Comparison of ENCODE assay signal across 9 mouse cellular contexts in the genomic region with DNA sequence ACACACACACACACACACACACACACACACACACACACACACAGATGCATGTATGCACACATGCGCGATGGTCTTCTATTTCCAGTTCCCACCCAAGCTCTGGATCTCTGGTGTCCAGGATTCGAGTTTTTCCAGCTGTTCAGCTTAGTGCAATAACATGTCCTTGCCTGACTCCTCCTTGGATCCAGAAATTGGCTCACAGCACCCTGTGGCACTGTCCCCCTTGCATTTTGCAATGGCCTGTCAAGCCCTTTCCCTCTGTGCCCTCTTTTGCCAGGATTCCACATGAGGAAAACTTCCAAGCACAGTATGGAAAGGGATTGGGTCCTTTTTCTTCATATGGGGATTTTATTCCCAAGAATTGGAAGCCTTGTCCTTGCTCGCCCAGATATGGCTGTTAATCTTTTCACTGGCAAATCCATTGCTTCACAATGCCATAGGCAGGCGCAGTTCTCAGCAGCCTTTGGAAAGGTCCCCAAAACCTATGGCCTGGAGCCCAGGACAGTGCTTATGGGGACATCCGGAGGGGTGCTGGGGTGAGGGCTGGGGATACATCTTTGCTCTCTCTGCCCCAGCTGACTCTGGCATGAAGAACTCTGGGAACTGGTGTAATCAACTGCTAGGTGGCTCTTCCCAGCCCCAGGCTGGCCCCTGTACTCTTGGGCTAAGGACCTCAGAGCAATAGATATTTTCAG. TPM values are rescaled to one million over a fixed set of nuclear protein-coding genes. Genes with fewer than 3 reads are reported as not detected.
DNase-seq lines count a peak whose midpoint lies in the region; ATAC-seq and TF ChIP-seq lines count a peak whose summit lies in the region.
"Had no signal": no experiment of that assay in that cellular context is flagged by ENCODE, and none has a peak within 500 bp of the region (broad histone marks: within the 10 kb centered on the region; RNA-seq: fewer than 3 reads in every experiment).

No protein-coding gene starts in this region.

- no peak for TF ChIP-seq CTCF in kidney, postnatal 0 days (IDR thresholded peaks at IDR 0.05; ENCODE audit: low read depth)
- TF ChIP-seq CTCF in thymus, adult 2 months (IDR thresholded peaks at IDR 0.05; ENCODE audit: borderline replicate concordance, control insufficient read depth, extremely low read depth, insufficient read depth, low read length, poor library complexity): no peak

- intact Hi-C loops in gastrocnemius, postnatal 14 days (cut with DNase I; ENCODE audit: low total_unique reads): no loop called here
- intact Hi-C loops in left cerebral cortex, postnatal 36 days (cut with DNase I): no loop called here

- H3K9ac ChIP-seq in kidney, postnatal 0 days (ENCODE audit: low read depth, low read length): no peak overlapping the region
- H3K9ac ChIP-seq in hindbrain, embryonic 16.5 days (ENCODE audit: low read depth, low read length): peak overlapping the region; percentile 8
- peak overlapping the region; percentile 31; the same call in 1 of the 2 replicates for H3K9ac ChIP-seq in midbrain, embryonic 16.5 days (ENCODE audit: low read depth, low read length)

- H3K4me2 ChIP-seq in kidney, postnatal 0 days (ENCODE audit: low read length): peak overlapping the region; percentile 52
- peak overlapping the region; percentile 41 for H3K4me2 ChIP-seq in hindbrain, embryonic 16.5 days (ENCODE audit: low read length)
- H3K4me2 ChIP-seq in midbrain, embryonic 16.5 days (ENCODE audit: low read length): peak overlapping the region; percentile 33

- H3K9me3 ChIP-seq in kidney, postnatal 0 days (replicated peaks; ENCODE audit: low read length): no peaks in the 10 kb centered on the region
- H3K9me3 ChIP-seq in hindbrain, embryonic 16.5 days (ENCODE audit: control insufficient read depth, low read length): no peaks in the 10 kb centered on the region
- H3K9me3 ChIP-seq in midbrain, embryonic 16.5 days (replicated peaks; ENCODE audit: control insufficient read depth, low read length, poor library complexity, severe bottlenecking): no peaks in the 10 kb centered on the region

- H3K27ac ChIP-seq in kidney, postnatal 0 days: peak overlapping the region; percentile 54; the same call in 1 of the 2 replicates
- H3K27ac ChIP-seq in hindbrain, embryonic 16.5 days (ENCODE audit: low read depth, low read length): peak overlapping the region; percentile 81
- peak overlapping the region; percentile 79 for H3K27ac ChIP-seq in midbrain, embryonic 16.5 days (ENCODE audit: low read length)
- H3K27ac ChIP-seq in thymus, adult 2 months (ENCODE audit: control insufficient read depth, insufficient read depth, low read length): no peak overlapping the region

- H3K27me3 ChIP-seq in kidney, postnatal 0 days (ENCODE audit: insufficient read depth, low read length): no peaks in the 10 kb centered on the region
- no peaks in the 10 kb centered on the region for H3K27me3 ChIP-seq in hindbrain, embryonic 16.5 days (replicated peaks; ENCODE audit: control insufficient read depth, insufficient read depth, low read length)
- no peaks in the 10 kb centered on the region for H3K27me3 ChIP-seq in midbrain, embryonic 16.5 days (ENCODE audit: control insufficient read depth, insufficient read depth, low read depth, low read length)
- H3K27me3 ChIP-seq in thymus, adult 2 months (ENCODE audit: control insufficient read depth, insufficient read depth, low read length): no peaks in the 10 kb centered on the region

- no peaks in the 10 kb centered on the region for H3K36me3 ChIP-seq in kidney, postnatal 0 days (ENCODE audit: insufficient read depth, low read length)
- H3K36me3 ChIP-seq in hindbrain, embryonic 16.5 days (ENCODE audit: control insufficient read depth, insufficient read depth, low read length): no peaks in the 10 kb centered on the region
- no peaks in the 10 kb centered on the region for H3K36me3 ChIP-seq in midbrain, embryonic 16.5 days (ENCODE audit: control insufficient read depth, insufficient read depth, low read length)
- no peaks in the 10 kb centered on the region for H3K36me3 ChIP-seq in thymus, adult 2 months (ENCODE audit: control insufficient read depth, insufficient read depth, low read length)

- no peak for TF ChIP-seq POLR2A in thymus, adult 2 months (IDR thresholded peaks at IDR 0.05; ENCODE audit: control insufficient read depth, extremely low read depth, insufficient read depth, low read length, poor library complexity)

- no peak for DNase-seq in kidney, postnatal 0 days (ENCODE audit: low spot score)
- no peak for DNase-seq in kidney, postnatal 10 days
- DNase-seq in gastrocnemius, postnatal 14 days: peak; percentile 68
- no peak for DNase-seq in left cerebral cortex, postnatal 36 days (ENCODE audit: low spot score in 2 of 2)
- DNase-seq in thymus, adult 2 months: no peak
- no peak for DNase-seq in thymus, postnatal 14 days

- ATAC-seq in kidney, postnatal 0 days (replicated peaks; ENCODE audit: low FRiP score, low read depth): no peak
- no peak for ATAC-seq in hindbrain, embryonic 16.5 days
- ATAC-seq in midbrain, embryonic 16.5 days: no peak

- WGBS in kidney, postnatal 0 days: 69% methylated on average over 6 of the region's 6 CpGs
- WGBS in hindbrain, embryonic 16.5 days: 70% methylated on average over 6 of the region's 6 CpGs
- 72% methylated on average over 6 of the region's 6 CpGs for WGBS in midbrain, embryonic 16.5 days
- WGBS in thymus, adult 2 months: 90% methylated on average over 6 of the region's 6 CpGs

- H3K4me3 ChIP-seq in kidney, postnatal 0 days (replicated peaks; ENCODE audit: low read depth, low read length): no peak overlapping the region
- H3K4me3 ChIP-seq in hindbrain, embryonic 16.5 days (ENCODE audit: low read length): peak overlapping the region; percentile 32
- H3K4me3 ChIP-seq in midbrain, embryonic 16.5 days (ENCODE audit: low read depth, low read length): peak overlapping the region; percentile 30
- H3K4me3 ChIP-seq in thymus, adult 2 months (ENCODE audit: control insufficient read depth, insufficient read depth, low read length): no peak overlapping the region
- H3K4me3 ChIP-seq: erythroblast, embryonic 14.5 days had no signal

- H3K4me1 ChIP-seq in kidney, postnatal 0 days (replicated peaks; ENCODE audit: insufficient read depth, low read length): 0 out of 2 replicates have a peak, but pooled peaks cover 7% of the 10 kb centered on the region
- no peaks in the 10 kb centered on the region; the same call in 1 of the 2 replicates for H3K4me1 ChIP-seq in hindbrain, embryonic 16.5 days (ENCODE audit: control insufficient read depth, insufficient read depth, low read depth, low read length)
- peaks cover 9% of the 10 kb centered on the region for H3K4me1 ChIP-seq in midbrain, embryonic 16.5 days (ENCODE audit: control insufficient read depth, insufficient read depth, low read length)
- H3K4me1 ChIP-seq in thymus, adult 2 months (replicated peaks; ENCODE audit: control insufficient read depth, insufficient read depth, low read length): no peaks in the 10 kb centered on the region

RNA-seq across cellular contexts. Expression of a gene that starts 0.9 kb away (rescaled TPM):
- 1.6 and 2.0 TPM in 2 replicates for polyA plus RNA-seq in kidney, postnatal 0 days (2015; fragmentation: Nextera tagmentation; extraction: Ambion mirVana)
- total RNA-seq in gastrocnemius, postnatal 14 days (2021): 1,000 to 10,000 TPM in 1 of 2 experiments, 100 to 1,000 TPM in 1; 826 to 1,026 TPM
- polyA plus RNA-seq in hindbrain, embryonic 16.5 days (2015; fragmentation: Nextera tagmentation; extraction: Ambion mirVana): 96.7 and 102 TPM in 2 replicates
- 53.2 and 69.0 TPM in 2 replicates for polyA plus RNA-seq in midbrain, embryonic 16.5 days (2015; fragmentation: Nextera tagmentation; extraction: Ambion mirVana)
- 100 to 1,000 TPM; 590 to 654 TPM for total RNA-seq in left cerebral cortex, postnatal 36 days (2021)
- polyA plus RNA-seq in thymus, adult 2 months (2012; rRNA removed): 24.4 and 28.5 TPM in 2 replicates
- polyA plus RNA-seq: erythroblast, embryonic 14.5 days had no signal

RNA-seq across cellular contexts. Expression of a gene that starts 32.2 kb away (rescaled TPM):
- 0.03 and 0.06 TPM in 2 replicates for polyA plus RNA-seq in kidney, postnatal 0 days (2015; fragmentation: Nextera tagmentation; extraction: Ambion mirVana)
- total RNA-seq in gastrocnemius, postnatal 14 days (2021): not detected
- 4.9 and 5.6 TPM in 2 replicates for polyA plus RNA-seq in hindbrain, embryonic 16.5 days (2015; fragmentation: Nextera tagmentation; extraction: Ambion mirVana)
- 7.7 and 7.8 TPM in 2 replicates for polyA plus RNA-seq in midbrain, embryonic 16.5 days (2015; fragmentation: Nextera tagmentation; extraction: Ambion mirVana)
- total RNA-seq in left cerebral cortex, postnatal 36 days (2021): 100 to 1,000 TPM; 134 to 136 TPM
- polyA plus RNA-seq in thymus, adult 2 months (2012; rRNA removed): 1.5 TPM in 2 replicates

RNA-seq across cellular contexts. Expression of a gene that starts 35.5 kb away (rescaled TPM):
- 39.0 and 43.0 TPM in 2 replicates for polyA plus RNA-seq in kidney, postnatal 0 days (2015; fragmentation: Nextera tagmentation; extraction: Ambion mirVana)
- 10 to 100 TPM; 11.1 to 12.5 TPM for total RNA-seq in gastrocnemius, postnatal 14 days (2021)
- 84.7 and 88.3 TPM in 2 replicates for polyA plus RNA-seq in hindbrain, embryonic 16.5 days (2015; fragmentation: Nextera tagmentation; extraction: Ambion mirVana)
- 63.9 and 64.0 TPM in 2 replicates for polyA plus RNA-seq in midbrain, embryonic 16.5 days (2015; fragmentation: Nextera tagmentation; extraction: Ambion mirVana)
- total RNA-seq in left cerebral cortex, postnatal 36 days (2021): 100 to 1,000 TPM; 253 to 300 TPM
- polyA plus RNA-seq in thymus, adult 2 months (2012; rRNA removed): 159 and 162 TPM in 2 replicates

RNA-seq across cellular contexts. Expression of a gene that starts 38.7 kb away (rescaled TPM):
- polyA plus RNA-seq in kidney, postnatal 0 days (2015; fragmentation: Nextera tagmentation; extraction: Ambion mirVana): not detected in 2 replicates
- under 1 TPM; 0.66 to 0.96 TPM for total RNA-seq in gastrocnemius, postnatal 14 days (2021)
- 0.06 TPM in 1 of 2 replicates, not detected in the other for polyA plus RNA-seq in hindbrain, embryonic 16.5 days (2015; fragmentation: Nextera tagmentation; extraction: Ambion mirVana)
- polyA plus RNA-seq in midbrain, embryonic 16.5 days (2015; fragmentation: Nextera tagmentation; extraction: Ambion mirVana): not detected in 2 replicates
- total RNA-seq in left cerebral cortex, postnatal 36 days (2021): not detected
- 0.07 TPM in 1 of 2 replicates, not detected in the other for polyA plus RNA-seq in thymus, adult 2 months (2012; rRNA removed)
- polyA plus RNA-seq: erythroblast, embryonic 14.5 days had no signal

RNA-seq across cellular contexts. Expression of a gene that starts 44.0 kb away (rescaled TPM):
- 3.3 and 4.2 TPM in 2 replicates for polyA plus RNA-seq in kidney, postnatal 0 days (2015; fragmentation: Nextera tagmentation; extraction: Ambion mirVana)
- total RNA-seq in gastrocnemius, postnatal 14 days (2021): under 1 TPM; 0.29 to 0.96 TPM
- 3.5 and 3.9 TPM in 2 replicates for polyA plus RNA-seq in hindbrain, embryonic 16.5 days (2015; fragmentation: Nextera tagmentation; extraction: Ambion mirVana)
- polyA plus RNA-seq in midbrain, embryonic 16.5 days (2015; fragmentation: Nextera tagmentation; extraction: Ambion mirVana): 1.5 and 2.5 TPM in 2 replicates
- total RNA-seq in left cerebral cortex, postnatal 36 days (2021): 10 to 100 TPM; 86.8 to 97.1 TPM
- 3.2 and 3.9 TPM in 2 replicates for polyA plus RNA-seq in thymus, adult 2 months (2012; rRNA removed)
- polyA plus RNA-seq: erythroblast, embryonic 14.5 days had no signal

Comparison
In these comparisons a context has a peak if more than half of its experiments do, and no peak if none do; other contexts are left out.
1. H3K4me3 ChIP-seq: peak in hindbrain, embryonic 16.5 days (single experiment) and midbrain, embryonic 16.5 days (single experiment); none in kidney, postnatal 0 days (single experiment) and thymus, adult 2 months (single experiment).
2. Peak in every context shown above with its lines, with median percentiles within 50 percentile points of each other: H3K4me2 ChIP-seq.